Mouse (Mus musculus) adrenal gland, adult 2 months (tissue): ENCODE results near the gene Pla2g1b. TPM values are rescaled to one million over a fixed set of nuclear protein-coding genes. Genes with fewer than 3 reads are reported as not detected.

ENCODE experiments used
- DNase-seq: peaks from one replicate; pipeline ENCODE4 v3.0.0; 2021
- polyA plus RNA-seq: library from polyadenylated mRNA; depleted of rRNA; stranded (reverse); fragments of >200 nt; gene quantifications from 2 replicates; pipeline ENCODE4 v1.2.3, GENCODE M21; 2012; rRNA removed
- total RNA-seq, 2 experiments: library from RNA; stranded (reverse); gene quantifications; 2 replicates each; pipeline ENCODE4 v1.2.3; 2021

Pla2g1b gene
- total and polyA plus RNA-seq, 3 experiments: not detected

- no peak for DNase-seq
Observed at GRCm38 (mm10) chr5:115522981-115523499, 57.0 kb downstream of the Pla2g1b start.

GRCm38 (mm10) chr5:115523971-115524370 is 57.9 kb downstream of the Pla2g1b start:
- no peak for DNase-seq

Other genes starting within 250 kb of the Pla2g1b start
- gene Pop5, start 230.4 kb upstream of the Pla2g1b start, total RNA-seq: 10 to 100 TPM; 53.1 to 84.0 TPM
- gene Pop5, start 230.4 kb upstream of the Pla2g1b start, polyA plus RNA-seq: 194 and 250 TPM in 2 replicates
- gene Rnf10, start 193.4 kb upstream of the Pla2g1b start, total RNA-seq: 100 to 1,000 TPM; 225 to 258 TPM
- gene Rnf10, start 193.4 kb upstream of the Pla2g1b start, polyA plus RNA-seq: 212 and 287 TPM in 2 replicates
- 10 to 100 TPM; 52.5 to 68.0 TPM for gene Coq5, start 186.6 kb upstream of the Pla2g1b start, total RNA-seq
- 14.6 and 15.7 TPM in 2 replicates for gene Coq5, start 186.6 kb upstream of the Pla2g1b start, polyA plus RNA-seq
- gene Dynll1, start 165.3 kb upstream of the Pla2g1b start, total RNA-seq: 100 to 1,000 TPM; 220 to 347 TPM
- gene Dynll1, start 165.3 kb upstream of the Pla2g1b start, polyA plus RNA-seq: 38.0 and 45.1 TPM in 2 replicates
- gene Srsf9, start 139.1 kb upstream of the Pla2g1b start, total RNA-seq: 10 to 100 TPM; 45.8 to 70.1 TPM
- gene Srsf9, start 139.1 kb upstream of the Pla2g1b start, polyA plus RNA-seq: 29.1 and 40.4 TPM in 2 replicates
- 10 to 100 TPM; 21.1 to 24.0 TPM for gene Gatc, start 125.1 kb upstream of the Pla2g1b start, total RNA-seq
- 12.2 and 15.4 TPM in 2 replicates for gene Gatc, start 125.1 kb upstream of the Pla2g1b start, polyA plus RNA-seq
- gene Triap1, start 125.0 kb upstream of the Pla2g1b start, total RNA-seq: 10 to 100 TPM; 35.1 to 40.0 TPM
- 7.9 and 8.6 TPM in 2 replicates for gene Triap1, start 125.0 kb upstream of the Pla2g1b start, polyA plus RNA-seq
- gene Cox6a1, start 117.3 kb upstream of the Pla2g1b start, total RNA-seq: 1,000 to 10,000 TPM; 1,468 to 1,603 TPM
- 4,255 and 4,504 TPM in 2 replicates for gene Cox6a1, start 117.3 kb upstream of the Pla2g1b start, polyA plus RNA-seq
- 10 to 100 TPM; 16.3 to 19.1 TPM for gene Msi1, start 36.7 kb upstream of the Pla2g1b start, total RNA-seq
- 24.0 and 29.5 TPM in 2 replicates for gene Msi1, start 36.7 kb upstream of the Pla2g1b start, polyA plus RNA-seq
- gene Sirt4, start 18.5 kb downstream of the Pla2g1b start, total RNA-seq: 10 to 100 TPM; 15.1 to 28.0 TPM
- 47.4 and 61.7 TPM in 2 replicates for gene Sirt4, start 18.5 kb downstream of the Pla2g1b start, polyA plus RNA-seq
- 10 to 100 TPM; 39.4 to 47.2 TPM for gene Pxn, start 40.4 kb downstream of the Pla2g1b start, total RNA-seq
- 66.9 and 67.5 TPM in 2 replicates for gene Pxn, start 40.4 kb downstream of the Pla2g1b start, polyA plus RNA-seq
- gene Rplp0, start 93.2 kb downstream of the Pla2g1b start, total RNA-seq: 100 to 1,000 TPM; 758 to 884 TPM
- gene Rplp0, start 93.2 kb downstream of the Pla2g1b start, polyA plus RNA-seq: 1,163 and 1,198 TPM in 2 replicates
- 10 to 100 TPM; 48.6 to 51.1 TPM for gene Gcn1l1, start 99.0 kb downstream of the Pla2g1b start, total RNA-seq
- 41.2 and 49.4 TPM in 2 replicates for gene Gcn1l1, start 99.0 kb downstream of the Pla2g1b start, polyA plus RNA-seq
- 10 to 100 TPM; 64.2 to 66.2 TPM for gene Rab35, start 165.6 kb downstream of the Pla2g1b start, total RNA-seq
- 65.8 and 73.8 TPM in 2 replicates for gene Rab35, start 165.6 kb downstream of the Pla2g1b start, polyA plus RNA-seq